Mouse (Mus musculus) lung, embryonic 14.5 days (tissue): Measurements from ENCODE around the gene Slc35b1. TPM values are rescaled to one million over a fixed set of nuclear protein-coding genes. Genes with fewer than 3 reads are reported as not detected.
"Not testable (repeated sequence)": the region's sequence is repeated elsewhere in the genome, so short reads cannot be mapped to it uniquely, and the experiment has no call there.

ENCODE experiments used
- ATAC-seq: fragments of 200-750 bp; cut with Nextera tagmentation; 2 replicates; pipeline ENCODE4 v1.8.0; 2017; ENCODE audit warnings: mild to moderate bottlenecking, moderate TSS enrichment, moderate library complexity; ENCODE audit not compliant: insufficient read depth
- DNase-seq: peaks from one replicate; pipeline ENCODE4 v3.0.0-alpha.2; 2015
- H3K27ac ChIP-seq: fragments of 300-500 bp; sonication (generic); 2 replicates; pipeline ENCODE4 v1.5.1; 2014; ENCODE audit warnings: low read depth, mild to moderate bottlenecking, moderate library complexity
- H3K27me3 ChIP-seq: fragments of 300-500 bp; sonication (generic); 2 replicates; pipeline ENCODE4 v1.6.1; 2014; ENCODE audit warnings: low read length, control low read depth; ENCODE audit not compliant: insufficient read depth
- H3K36me3 ChIP-seq: fragments of 300-500 bp; sonication (generic); 2 replicates; pipeline ENCODE4 v1.6.1; 2014; ENCODE audit warnings: control low read depth; ENCODE audit not compliant: insufficient read depth
- H3K4me1 ChIP-seq: fragments of 300-500 bp; sonication (generic); 2 replicates; pipeline ENCODE4 v1.6.1; 2014; ENCODE audit warnings: antibody characterized with exemption, control low read depth; ENCODE audit not compliant: insufficient read depth
- H3K4me2 ChIP-seq: fragments of 300-500 bp; sonication (generic); 2 replicates; pipeline ENCODE4 v1.6.1; 2014; ENCODE audit warnings: mild to moderate bottlenecking
- H3K4me3 ChIP-seq: fragments of 300-500 bp; sonication (generic); 2 replicates; pipeline ENCODE4 v1.5.1; 2014; ENCODE audit warnings: low read depth, low read length
- H3K9ac ChIP-seq: fragments of 300-500 bp; sonication (generic); 2 replicates; pipeline ENCODE4 v1.6.1; 2014
- H3K9me3 ChIP-seq: fragments of 300-500 bp; sonication (generic); 2 replicates; pipeline ENCODE4 v1.6.1; 2016; ENCODE audit warnings: low read depth, low read length, control low read depth
- CTCF ChIP-seq: IDR thresholded peaks from 2 replicates; pipeline ENCODE4 v1.5.1; 2016; ENCODE audit warnings: antibody characterized with exemption, low read depth
- WGBS: fragments of 180-500 bp; shearing (Covaris S2); extraction: QIAGEN DNeasy Blood & Tissue Kit; methylation state at CpG from one replicate; pipeline ENCODE4 v1.1.7; 2014; 5-methylcytosine and 5-hydroxymethylcytosine counted together
- polyA plus RNA-seq: library from polyadenylated mRNA; unstranded; fragments of >200 nt; fragmentation: Nextera tagmentation; extraction: Ambion mirVana; gene quantifications from 2 replicates; pipeline ENCODE4 v1.2.1, GENCODE M21; 2014

Slc35b1 gene
- polyA plus RNA-seq, 1 experiment from 2014 or later: 104 TPM

DNA sequence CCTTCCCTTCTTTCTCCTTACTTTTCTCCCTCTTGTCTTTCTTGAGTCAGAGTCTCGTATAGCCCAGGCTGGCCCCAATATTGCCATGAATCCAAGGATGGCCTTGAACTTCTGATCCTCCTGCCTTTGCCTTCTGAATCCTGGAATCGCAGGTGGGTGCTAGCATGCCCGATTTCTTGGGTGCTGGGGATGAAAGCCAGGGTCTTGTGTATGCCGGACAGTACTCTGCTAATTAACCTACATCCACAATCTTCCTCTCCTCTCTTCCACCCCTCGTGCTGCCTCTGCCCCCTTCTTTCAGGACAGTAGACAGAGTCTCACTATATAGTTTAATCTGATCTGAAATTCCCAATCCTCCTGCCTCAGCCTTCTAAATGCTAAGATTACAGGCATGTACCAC lies 17.1 kb downstream of the Slc35b1 start:
- Histone ChIP-seq H3K9ac (no peak overlapping the region), H3K27me3 (no peaks in the 10 kb centered on the region; the same call in 1 of the 2 replicates), H3K9me3 (no peaks in the 10 kb centered on the region), H3K4me1 (0 out of 2 replicates have a peak, but pooled peaks cover 7% of the 10 kb centered on the region), H3K36me3 (no peaks in the 10 kb centered on the region), H3K4me3 (no peak overlapping the region), H3K27ac (no peak overlapping the region), H3K4me2 (no peak overlapping the region)
- WGBS: 89% methylated on average over 5 of the region's 5 CpGs
- TF ChIP-seq CTCF: no peak
- no peak for ATAC-seq
- DNase-seq: no peak

DNA sequence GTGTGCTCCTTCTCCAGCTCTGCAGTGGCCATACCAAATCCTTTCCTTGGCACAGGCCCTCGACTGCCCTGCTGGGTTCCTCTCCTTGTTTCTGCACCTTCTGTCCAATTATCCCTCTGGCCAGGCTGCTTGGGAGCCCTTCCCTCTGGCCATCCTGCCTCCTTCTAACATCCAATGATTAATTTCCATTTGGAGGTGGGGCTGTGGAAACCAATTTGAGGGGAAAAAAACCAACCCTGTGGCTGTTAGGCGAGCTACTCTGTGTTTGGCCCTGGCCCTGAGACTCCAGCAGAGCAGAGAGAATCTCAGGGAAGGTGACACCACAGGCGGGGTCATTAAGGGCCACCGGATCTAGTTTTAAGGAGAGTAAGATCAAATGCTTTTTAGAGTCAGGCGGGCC lies 17.7 kb downstream of the Slc35b1 start:
- 31% methylated on average over 5 of the region's 5 CpGs for WGBS
- H3K27ac ChIP-seq: no peak overlapping the region
- H3K9ac ChIP-seq: no peak overlapping the region

DNA sequence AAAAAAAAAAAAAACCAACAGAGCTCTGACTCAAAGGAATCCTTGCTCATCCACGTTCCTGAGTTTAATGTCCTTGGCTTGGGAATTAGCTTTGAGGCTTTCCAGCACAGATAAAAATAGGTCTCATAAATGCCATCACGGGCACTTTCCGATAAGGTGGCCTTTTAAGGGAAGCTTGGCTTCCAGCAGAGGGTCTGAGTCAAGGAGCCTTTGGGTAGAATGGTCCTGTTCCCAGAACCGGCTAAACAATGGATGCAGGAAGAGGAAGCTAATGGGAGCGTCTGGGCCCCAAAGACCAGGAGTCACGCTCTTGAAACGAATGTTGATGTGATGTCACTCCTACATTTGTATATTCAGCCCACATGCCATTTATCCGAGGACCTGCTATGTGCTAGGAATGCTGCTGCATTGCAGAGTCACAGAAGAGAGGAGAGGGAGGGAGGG lies 18.2 kb downstream of the Slc35b1 start:
- TF ChIP-seq CTCF: no peak
- no peak overlapping the region for H3K9ac ChIP-seq
- ATAC-seq (no peak), DNase-seq (peak; percentile 22)
- no peak overlapping the region for H3K27ac ChIP-seq
- no peaks in the 10 kb centered on the region for H3K36me3 ChIP-seq
- H3K9me3 ChIP-seq: no peaks in the 10 kb centered on the region
- 0 out of 2 replicates have a peak, but pooled peaks cover 7% of the 10 kb centered on the region for H3K4me1 ChIP-seq
- 25% methylated on average over 8 of the region's 8 CpGs for WGBS
- no peak overlapping the region for H3K4me2 ChIP-seq
- no peak overlapping the region for H3K4me3 ChIP-seq
- H3K27me3 ChIP-seq: no peaks in the 10 kb centered on the region; the same call in 1 of the 2 replicates

More for the DNA sequence above, 17.7 kb downstream of the Slc35b1 start:
- DNase-seq (no peak), ATAC-seq (no peak)
- no peak for TF ChIP-seq CTCF
- Histone ChIP-seq H3K4me3 (no peak overlapping the region), H3K27me3 (no peaks in the 10 kb centered on the region; the same call in 1 of the 2 replicates), H3K4me1 (0 out of 2 replicates have a peak, but pooled peaks cover 7% of the 10 kb centered on the region), H3K36me3 (no peaks in the 10 kb centered on the region), H3K9me3 (no peaks in the 10 kb centered on the region), H3K4me2 (no peak overlapping the region)

DNA sequence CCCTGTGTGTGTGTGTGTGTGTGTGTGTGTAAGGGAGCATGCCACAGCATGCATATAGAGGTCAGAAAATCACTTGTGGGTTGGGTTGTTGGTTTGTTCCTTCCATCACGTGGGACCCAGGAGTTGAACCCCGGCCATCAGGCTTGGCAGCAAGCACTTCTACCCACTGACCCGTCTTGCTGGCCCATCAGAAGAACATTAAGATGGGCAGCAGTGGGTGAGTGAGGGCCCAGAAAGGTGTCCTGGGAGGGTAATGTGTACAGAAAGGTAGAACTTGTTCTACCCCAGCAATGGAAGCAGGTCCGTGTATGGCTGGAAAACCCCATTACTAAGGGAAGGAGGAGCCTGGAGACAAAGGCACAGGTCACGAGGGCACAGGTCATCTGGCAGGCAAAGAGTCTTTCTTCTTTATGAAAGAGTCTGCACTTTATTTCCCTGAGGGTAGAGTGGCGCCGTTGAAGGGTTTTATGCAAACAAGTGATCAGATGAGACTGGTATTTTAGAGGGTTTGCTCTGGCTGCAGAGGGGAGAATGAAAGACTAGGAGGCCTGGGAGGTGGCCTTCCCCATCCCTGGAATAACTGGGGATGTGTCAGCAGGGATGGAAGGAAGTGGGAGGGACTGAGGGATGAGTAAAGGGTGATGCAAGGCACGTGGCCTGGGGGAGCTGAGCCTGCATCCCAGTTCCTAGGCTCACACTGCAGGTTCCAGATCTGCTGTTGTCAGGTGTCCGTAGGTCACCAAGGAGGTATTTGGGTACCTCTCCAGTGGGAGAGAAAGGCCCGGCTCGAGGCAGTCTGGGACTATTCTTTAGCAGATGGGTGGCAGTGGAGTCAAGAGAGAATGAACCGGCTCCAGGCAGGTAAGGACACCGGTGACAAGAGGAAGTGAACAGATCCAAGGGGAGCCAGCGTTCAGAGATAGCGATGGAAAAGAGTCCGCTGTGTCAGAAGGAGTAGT lies 19.2 kb downstream of the Slc35b1 start:
- Histone ChIP-seq H3K27me3 (no peaks in the 10 kb centered on the region; the same call in 1 of the 2 replicates), H3K27ac (no peak overlapping the region), H3K9me3 (no peaks in the 10 kb centered on the region), H3K4me2 (no peak overlapping the region), H3K36me3 (no peaks in the 10 kb centered on the region), H3K4me1 (0 out of 2 replicates have a peak, but pooled peaks cover 7% of the 10 kb centered on the region), H3K9ac (no peak overlapping the region), H3K4me3 (no peak overlapping the region)
- no peak for TF ChIP-seq CTCF
- WGBS: 64% methylated on average over 16 of the region's 16 CpGs
- ATAC-seq (peak; percentile 24; the same call in 1 of the 2 replicates), DNase-seq (peak; percentile 23)

DNA sequence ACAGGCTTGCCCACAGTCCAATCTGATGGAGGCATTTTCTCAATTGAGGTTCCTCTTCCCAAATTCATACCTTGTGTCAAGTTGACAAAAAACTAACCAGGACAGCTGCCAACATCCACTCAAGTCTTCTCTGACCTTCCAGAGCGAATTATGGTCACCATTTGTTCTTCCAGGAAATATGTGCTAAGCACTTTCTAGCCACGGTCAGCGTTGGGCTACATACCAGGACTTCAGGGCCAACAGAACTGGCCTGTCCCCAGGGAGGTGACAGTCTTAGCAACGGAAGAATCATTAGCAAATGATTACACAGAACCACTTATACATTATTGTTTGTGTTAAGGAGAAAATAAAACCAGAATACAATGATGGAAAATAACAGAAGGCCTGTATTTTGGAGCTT lies 21.3 kb downstream of the Slc35b1 start:
- Histone ChIP-seq H3K4me3 (no peak overlapping the region), H3K27ac (no peak overlapping the region), H3K4me2 (no peak overlapping the region), H3K36me3 (no peaks in the 10 kb centered on the region), H3K27me3 (no peaks in the 10 kb centered on the region), H3K9ac (no peak overlapping the region), H3K4me1 (0 out of 2 replicates have a peak, but pooled peaks cover 7% of the 10 kb centered on the region), H3K9me3 (no peaks in the 10 kb centered on the region)
- ATAC-seq: no peak
- DNase-seq: no peak
- no peak for TF ChIP-seq CTCF
- 66% methylated on average over 4 of the region's 4 CpGs for WGBS

DNA sequence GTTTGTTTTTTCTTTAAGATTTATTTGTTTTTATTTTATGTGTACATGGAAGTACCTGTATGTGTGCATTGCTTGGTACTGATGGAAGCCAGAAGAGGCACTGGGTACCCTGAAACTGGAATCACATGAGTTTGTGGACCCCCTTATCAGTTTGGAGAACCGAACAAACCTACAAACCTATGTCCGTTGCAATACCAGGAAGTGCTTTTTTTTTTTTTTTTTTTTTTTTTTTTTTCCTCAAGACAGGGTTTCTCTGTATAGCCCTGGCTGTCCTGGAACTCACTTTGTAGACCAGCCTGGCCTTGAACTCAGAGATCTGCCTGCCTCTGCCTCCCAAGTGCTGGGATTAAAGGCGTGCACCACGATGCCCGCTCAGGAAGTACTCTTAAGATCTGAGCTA lies 21.9 kb downstream of the Slc35b1 start:
- H3K4me2 ChIP-seq, DNase-seq, H3K27me3 ChIP-seq, H3K4me1 ChIP-seq, ATAC-seq, H3K9ac ChIP-seq, H3K9me3 ChIP-seq, H3K27ac ChIP-seq, H3K4me3 ChIP-seq, H3K36me3 ChIP-seq: not testable (repeated sequence)
- WGBS: 85% methylated on average over 5 of the region's 5 CpGs

DNA sequence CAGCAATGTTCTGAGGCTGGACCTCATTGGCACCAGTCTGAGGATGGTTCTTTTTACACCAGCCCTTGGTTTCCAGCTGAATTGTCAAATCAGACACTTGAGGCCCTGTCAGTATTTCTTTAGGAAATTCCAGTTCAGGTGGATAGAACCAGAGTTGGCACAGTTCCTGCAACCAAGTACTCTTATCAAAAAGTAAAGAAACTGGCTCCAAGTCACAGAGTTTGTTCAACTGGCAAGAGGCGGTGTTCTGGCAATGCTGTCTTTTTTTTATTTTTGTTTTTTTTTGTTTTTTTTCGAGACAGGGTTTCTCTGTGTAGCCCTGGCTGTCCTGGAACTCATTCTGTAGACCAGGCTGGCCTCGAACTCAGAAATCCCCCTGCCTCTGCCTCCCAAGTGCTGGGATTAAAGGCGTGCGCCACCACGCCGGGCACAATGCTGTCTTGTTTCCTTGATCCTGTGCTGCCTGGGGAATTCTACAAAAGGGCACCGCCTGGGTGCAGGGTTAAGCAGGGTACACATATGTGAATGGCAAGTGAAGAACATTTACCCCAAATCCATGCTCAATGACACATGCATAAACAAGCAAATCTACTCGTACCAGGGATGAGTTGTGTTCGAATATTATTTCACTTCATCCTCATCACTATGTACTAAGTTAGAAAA lies 25.1 kb downstream of the Slc35b1 start:
- no peak overlapping the region for H3K9ac ChIP-seq
- H3K27me3 ChIP-seq: no peaks in the 10 kb centered on the region
- peak overlapping the region; percentile 21; the same call in 1 of the 2 replicates for H3K27ac ChIP-seq
- no peak overlapping the region for H3K4me2 ChIP-seq
- ATAC-seq (no peak), DNase-seq (peak; percentile 80)
- H3K4me3 ChIP-seq: no peak overlapping the region
- no peak for TF ChIP-seq CTCF
- 66% methylated on average over 10 of the region's 10 CpGs for WGBS
- H3K36me3 ChIP-seq: no peaks in the 10 kb centered on the region
- no peaks in the 10 kb centered on the region for H3K4me1 ChIP-seq
- no peaks in the 10 kb centered on the region for H3K9me3 ChIP-seq
